Mouse (Mus musculus) lung, postnatal 14 days (tissue): ENCODE results near the gene Clp1.
A peak's percentile ranks its signal among the peaks of the same experiment; 100 is the strongest.

Experiments
- DNase-seq: peaks from one replicate; pipeline ENCODE4 v3.0.0; 2021

Clp1 gene

DNA sequence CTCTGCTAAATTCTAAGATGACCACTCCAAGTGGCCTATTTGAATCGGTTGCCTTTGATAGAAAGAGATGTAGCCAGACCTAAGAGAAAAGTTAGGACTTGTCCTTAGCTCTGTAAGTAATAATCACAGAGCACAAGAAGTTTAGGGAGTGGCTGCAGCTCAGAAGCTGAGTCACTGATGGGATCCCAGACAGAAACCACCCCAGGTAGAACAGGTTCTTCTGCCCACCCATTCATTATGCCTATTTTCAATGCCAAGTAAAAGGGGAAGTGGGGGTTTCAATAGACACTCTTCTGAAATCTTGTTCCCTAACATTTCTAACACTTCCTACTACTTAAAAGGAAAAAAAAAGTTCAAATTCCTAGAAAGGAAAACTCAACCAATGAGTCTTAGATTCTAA, 21.9 kb downstream of the Clp1 start:
- no peak for DNase-seq

DNA sequence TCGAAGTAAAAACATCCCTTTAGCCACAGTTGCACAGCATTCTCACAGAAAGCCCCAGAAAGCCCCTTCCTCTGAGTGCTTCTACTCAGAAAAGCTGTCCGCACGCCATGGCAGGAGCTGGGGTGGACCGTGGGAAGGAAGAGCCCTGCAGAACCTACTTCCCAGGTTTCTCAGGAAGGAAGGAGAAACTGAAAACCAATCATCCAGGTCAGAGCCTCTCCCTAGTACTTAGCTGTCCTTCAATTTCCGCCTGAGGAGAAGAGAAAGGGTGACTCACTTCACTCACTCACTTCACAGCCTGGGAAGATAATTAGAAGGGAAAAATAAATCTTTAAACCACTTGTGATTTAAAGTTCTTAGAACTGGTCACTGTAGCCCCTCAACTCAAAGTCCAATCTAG, 22.8 kb downstream of the Clp1 start:
- no peak for DNase-seq

DNA sequence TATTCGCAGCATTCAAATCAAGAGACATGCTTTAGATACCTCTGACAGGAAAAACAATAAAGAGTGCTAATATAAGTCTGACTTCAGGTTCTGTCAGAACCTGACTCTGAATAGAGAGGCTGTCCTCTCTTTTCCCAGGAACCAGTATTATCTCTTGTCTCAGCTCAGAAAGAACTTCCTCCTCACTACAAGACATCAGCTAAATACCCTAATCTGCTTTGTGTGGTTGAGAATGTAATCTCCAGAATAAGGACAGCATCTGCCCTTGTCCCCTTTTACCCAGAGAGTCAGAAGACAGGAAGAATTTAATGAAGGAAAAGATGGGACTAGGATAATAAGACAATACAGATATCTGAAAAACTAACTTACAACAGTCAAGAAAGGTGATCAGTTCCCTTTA, 23.7 kb downstream of the Clp1 start:
- DNase-seq, result no peak

DNA sequence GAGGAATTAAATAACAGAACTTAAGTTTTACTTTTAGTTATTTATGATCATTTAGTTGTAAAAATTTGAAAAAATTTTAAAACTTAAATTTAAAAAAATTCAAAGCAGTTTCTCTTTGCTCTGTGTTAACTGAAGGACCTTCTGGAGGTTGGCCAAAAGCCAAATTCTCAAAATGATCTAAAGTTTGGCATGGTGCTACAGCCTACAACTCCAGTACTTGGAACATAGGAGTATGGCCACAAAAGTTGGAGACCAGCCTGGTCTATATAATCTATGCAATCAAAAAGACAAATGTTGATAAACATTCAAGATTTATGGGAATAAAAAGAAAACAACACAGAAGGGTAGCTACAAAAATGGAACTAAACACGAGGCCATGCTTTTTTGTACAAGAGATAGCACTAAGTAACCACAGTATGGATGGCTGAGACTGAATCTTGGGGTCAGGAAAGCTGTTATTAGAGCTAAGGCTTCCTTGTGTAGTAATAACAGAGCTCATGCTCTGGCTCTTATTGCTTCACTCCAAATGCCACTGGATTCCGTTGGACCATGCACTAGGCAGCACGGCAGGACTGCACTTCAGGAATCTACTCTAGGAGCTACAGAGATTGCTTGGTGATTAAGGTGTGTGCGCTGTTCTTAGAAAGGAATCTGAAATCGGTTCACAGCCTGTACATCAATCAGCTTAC, 32.0 kb downstream of the Clp1 start:
- DNase-seq, result no peak

DNA sequence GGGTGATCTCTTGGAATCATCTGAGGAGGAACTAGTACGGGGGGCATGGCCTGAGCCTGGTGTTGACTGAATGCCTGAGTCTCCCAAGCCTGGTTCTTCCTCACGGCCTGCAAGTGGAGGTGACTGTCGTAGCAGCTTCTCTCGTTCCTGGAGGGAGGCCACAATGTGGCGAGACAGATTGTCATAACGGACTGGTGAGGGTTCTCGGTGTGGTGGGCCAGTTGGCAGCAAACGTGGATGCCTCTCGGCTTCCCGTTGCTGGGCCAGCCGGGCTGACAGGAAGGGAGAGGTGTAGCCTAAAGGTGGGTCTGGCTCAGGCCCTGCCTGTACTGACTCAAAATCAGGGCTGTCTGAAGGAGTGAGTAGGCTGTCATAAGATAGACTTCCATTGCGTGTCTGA, 37.1 kb downstream of the Clp1 start:
- DNase-seq, result no peak

DNA sequence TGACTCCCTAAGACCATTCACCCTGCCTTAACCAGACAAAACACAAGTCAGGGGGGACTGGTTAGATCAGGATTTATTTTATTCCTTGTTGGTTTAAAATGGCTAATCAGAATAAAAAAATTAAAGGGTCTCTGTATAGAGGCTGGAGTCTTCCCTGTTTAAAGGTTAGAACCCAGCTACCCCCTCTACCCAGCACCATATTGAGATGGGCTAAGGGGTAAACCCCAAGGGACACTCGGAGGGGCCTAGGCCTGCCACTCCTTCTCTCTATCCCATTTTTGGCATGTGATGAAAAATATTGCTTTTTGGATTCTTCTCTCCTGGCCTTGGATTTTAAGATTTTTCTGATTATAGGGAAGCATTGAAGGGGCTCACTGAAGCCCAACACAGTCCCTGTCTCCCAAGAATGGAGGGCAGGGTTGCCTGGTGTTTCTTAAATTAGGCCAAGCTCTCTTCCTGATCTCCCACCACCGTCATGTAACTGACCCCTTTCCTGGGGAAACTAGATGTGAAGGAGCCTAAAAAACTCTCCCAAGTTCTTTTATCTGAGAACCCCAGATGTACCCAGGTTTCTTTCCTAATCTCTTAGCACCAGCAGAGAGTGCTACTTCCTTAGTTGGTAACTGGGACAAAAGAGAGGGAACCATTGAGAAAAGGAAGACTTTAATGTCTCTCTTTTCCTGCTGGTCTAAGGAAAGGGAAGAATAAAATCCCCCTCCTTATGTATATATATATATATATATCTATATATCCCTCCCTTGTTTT, 38.9 kb downstream of the Clp1 start:
- no peak for DNase-seq

DNA sequence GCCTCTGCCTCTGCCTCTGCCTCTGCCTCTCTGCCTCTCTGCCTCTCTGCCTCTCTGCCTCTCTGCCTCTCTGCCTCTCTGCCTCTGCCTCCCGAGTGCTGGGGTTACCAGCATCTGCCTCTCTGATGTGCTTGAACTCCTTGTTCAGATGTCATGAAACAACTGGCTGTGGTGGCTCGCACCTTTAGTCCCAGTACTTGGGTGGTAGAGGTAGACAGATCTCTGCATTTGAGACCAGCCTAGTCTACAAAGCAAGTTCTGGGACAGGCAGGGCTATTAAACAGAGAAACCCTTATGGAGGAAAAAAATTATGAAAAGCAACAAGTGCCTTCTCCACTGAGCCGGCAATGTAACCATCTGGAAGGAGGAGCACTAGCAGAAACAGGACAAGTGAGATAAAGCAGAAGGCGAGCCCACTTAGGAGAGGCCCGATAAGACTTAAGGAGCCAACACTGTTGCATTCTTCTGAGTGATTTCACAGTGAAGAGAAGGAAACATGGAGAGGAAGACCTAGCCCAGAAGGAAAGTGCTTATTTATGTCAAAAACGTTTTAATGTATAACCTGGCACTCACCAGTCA, 44.5 kb downstream of the Clp1 start:
- DNase-seq, result no peak

DNA sequence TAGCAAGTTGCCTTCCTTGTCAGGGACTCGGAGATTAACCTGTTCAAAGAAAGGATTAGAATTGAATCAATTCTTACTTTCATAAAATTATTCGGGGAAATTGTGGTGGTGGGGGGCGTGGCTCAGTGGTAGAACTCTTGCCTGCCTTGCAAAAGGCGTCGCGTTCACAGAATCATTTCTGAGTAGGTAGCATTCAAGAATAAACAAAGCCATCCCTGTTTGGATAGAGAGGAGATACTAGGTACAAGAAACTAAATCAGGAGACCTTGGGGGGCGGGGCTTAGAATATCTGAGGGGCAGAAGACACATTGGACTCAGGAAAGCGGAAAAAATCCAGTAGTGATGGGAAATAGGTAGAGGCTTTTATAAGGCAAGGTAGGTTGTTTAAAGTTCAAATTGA, 48.1 kb downstream of the Clp1 start, which contains the start of gene Tmx2:
Gene Tmx2 (minus strand): TSS at position 125 of the 400 bp plus-strand sequence.
- DNase-seq, result no peak

DNA sequence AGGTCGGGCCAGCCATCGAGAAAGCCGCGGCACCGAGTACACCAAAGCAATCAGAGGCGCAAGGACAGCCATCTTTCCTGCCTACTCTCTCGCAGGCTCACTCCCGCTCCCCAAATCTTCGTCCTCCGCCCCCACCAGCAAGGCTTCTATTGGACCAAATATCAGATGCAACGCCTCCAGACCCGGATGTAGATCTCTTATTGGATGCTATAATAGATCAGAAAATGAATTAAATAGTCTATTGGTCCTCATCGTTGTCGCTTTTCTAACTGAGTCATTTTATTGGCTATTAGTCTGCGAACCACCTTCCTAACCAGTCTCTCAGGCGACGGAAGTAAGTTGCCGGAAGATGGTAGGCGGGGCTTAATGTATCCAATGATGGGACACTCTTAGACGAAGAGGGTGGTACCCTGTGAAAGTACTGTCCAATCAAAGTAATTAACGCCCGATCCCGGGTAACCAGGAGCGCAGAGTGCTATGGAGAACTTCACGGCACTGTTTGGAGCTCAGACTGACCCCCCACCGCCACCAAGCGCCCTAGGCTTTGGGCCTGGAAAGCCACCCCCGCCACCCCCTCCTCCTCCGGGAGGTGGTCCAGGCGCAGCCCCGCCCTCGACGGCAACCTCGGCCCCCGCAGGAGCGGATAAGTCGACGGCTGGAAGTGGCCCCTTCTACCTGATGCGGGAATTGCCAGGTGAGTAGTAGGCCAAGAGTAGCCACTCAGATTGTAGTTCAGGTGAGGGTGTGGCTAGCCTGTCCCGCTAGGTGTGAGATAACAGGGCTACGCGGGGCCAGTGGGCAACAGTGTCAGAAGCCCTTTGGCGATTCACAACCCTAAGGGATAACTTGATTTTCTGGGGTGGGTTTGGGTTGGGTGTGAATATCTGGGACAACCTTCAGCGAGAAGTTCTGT, 48.9 kb downstream of the Clp1 start, which contains the start of the genes Gm28635 and Med19:
Gene Gm28635 (minus strand): TSS at position 74 of the 913 bp plus-strand sequence.
Gene Med19 (plus strand): TSS at position 435 of the 913 bp plus-strand sequence.
- peak; percentile 92 for DNase-seq

DNA sequence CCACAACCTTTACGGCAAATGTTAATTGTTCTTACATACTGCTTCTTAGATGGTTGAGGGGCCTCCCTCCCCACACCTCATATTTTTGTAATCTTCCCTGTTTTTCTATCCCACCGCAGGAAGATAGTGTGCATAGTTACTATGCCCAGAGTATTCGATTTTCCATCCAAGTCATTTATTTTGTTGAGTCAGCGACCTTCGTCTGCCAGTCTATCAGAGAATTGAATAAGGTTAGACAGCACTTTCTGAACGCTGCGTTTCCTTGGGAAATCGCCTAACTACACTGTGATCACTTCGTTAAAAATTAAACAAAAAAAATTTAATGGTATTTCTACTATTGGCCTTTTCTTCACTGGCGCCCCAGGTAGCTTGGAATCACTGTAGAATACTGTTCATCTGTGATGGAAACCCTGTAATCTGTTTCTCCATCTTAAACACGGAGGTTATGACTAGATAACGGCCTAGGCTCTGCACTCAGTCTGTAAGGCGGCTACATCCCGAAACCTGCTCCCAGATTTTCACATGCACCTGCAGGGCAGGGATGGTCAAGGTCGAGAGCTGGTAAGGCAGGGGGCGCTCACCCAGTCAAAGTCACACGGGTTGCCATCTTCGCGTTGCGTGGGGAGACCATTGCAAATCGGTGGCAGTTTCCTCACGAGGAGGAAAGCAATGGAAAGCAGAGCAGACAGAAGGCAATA, 49.7 kb downstream of the Clp1 start:
- no peak for DNase-seq
